Mouse (Mus musculus) heart, adult 2 months (tissue): ENCODE measurements around the gene Phldb3. TPM values are rescaled to one million over a fixed set of nuclear protein-coding genes. Genes with fewer than 3 reads are reported as not detected.

Experiments
- DNase-seq, 2 experiments: peaks; one replicate each; pipeline ENCODE4 v3.0.0; 2021
- H3K27ac ChIP-seq: fragments of 200-600 bp; 2 replicates; pipeline ENCODE4 v1.8.1; 2022
- H3K27me3 ChIP-seq: fragments of 200-500 bp; 2 replicates; pipeline ENCODE4 v1.6.1; 2012; ENCODE audit warnings: mild to moderate bottlenecking, low read length, inconsistent platforms, mixed read lengths; ENCODE audit not compliant: control insufficient read depth, insufficient read depth
- H3K36me3 ChIP-seq: fragments of 200-500 bp; 2 replicates; pipeline ENCODE4 v1.6.1; 2012; ENCODE audit warnings: low read length, inconsistent platforms; ENCODE audit not compliant: control insufficient read depth, insufficient read depth
- H3K4me1 ChIP-seq: fragments of 200-500 bp; 2 replicates; pipeline ENCODE4 v1.6.1; 2011; ENCODE audit warnings: low read length; ENCODE audit not compliant: control insufficient read depth, insufficient read depth
- H3K4me3 ChIP-seq: fragments of 200-600 bp; 2 replicates; pipeline ENCODE4 v1.8.1; 2022
- H3K79me2 ChIP-seq: fragments of 200-500 bp; replicated peaks from 2 replicates; pipeline ENCODE4 v1.6.1; 2012; ENCODE audit warnings: mild to moderate bottlenecking, inconsistent platforms, low read length, moderate library complexity, mixed read lengths; ENCODE audit not compliant: control insufficient read depth, insufficient read depth
- H3K9ac ChIP-seq: fragments of 200-500 bp; 2 replicates; pipeline ENCODE4 v1.6.1; 2012; ENCODE audit warnings: low read depth, mild to moderate bottlenecking, control low read depth, inconsistent platforms, low read length, mixed read lengths
- CTCF ChIP-seq: fragments of 200-600 bp; IDR thresholded peaks from 2 replicates; pipeline ENCODE4 v1.8.1; 2022; ENCODE audit warnings: antibody characterized with exemption, mild to moderate bottlenecking, moderate library complexity
- EP300 ChIP-seq: fragments of 200-500 bp; IDR thresholded peaks from 2 replicates; pipeline ENCODE4 v1.6.1; 2011; ENCODE audit warnings: low read depth, low read length, control low read depth; ENCODE audit not compliant: insufficient read depth
- POLR2A ChIP-seq: fragments of 200-500 bp; IDR thresholded peaks from 2 replicates; pipeline ENCODE4 v1.6.1; 2011; ENCODE audit warnings: mild to moderate bottlenecking, low read depth, low read length, control low read depth; ENCODE audit not compliant: insufficient read depth
- WGBS: fragments of 180-500 bp; shearing (Covaris S2); methylation state at CpG from one replicate; pipeline ENCODE4 v1.1.7; 2018; 5-methylcytosine and 5-hydroxymethylcytosine counted together
- intact Hi-C: fragments of 180-260 bp; cut with DNase I; formaldehyde crosslinking; loops from one replicate; pipeline ENCODE4 v1.15.1; 2025
- polyA plus RNA-seq: library from polyadenylated mRNA; depleted of rRNA; stranded (reverse); fragments of >200 nt; gene quantifications from 2 replicates; pipeline ENCODE4 v1.2.3, GENCODE M21; 2012
- total RNA-seq, 2 experiments: library from RNA; stranded (reverse); gene quantifications; 2 replicates each; pipeline ENCODE4 v1.2.3; 2021

Phldb3 gene
- total and polyA plus RNA-seq, 3 experiments, result 0.25 to 0.34 (median 0.27) TPM

- peaks cover 2% of the 10 kb centered on the region for H3K4me1 ChIP-seq
- H3K27ac ChIP-seq, result no peak overlapping the region
- DNase-seq, result peak; percentile 83 to 88
- WGBS, result 9% methylated on average over 33 of the region's 33 CpGs
- H3K79me2 ChIP-seq, result no peaks in the 10 kb centered on the region
- H3K9ac ChIP-seq, result peak overlapping the region; percentile 20
- no peaks in the 10 kb centered on the region for H3K27me3 ChIP-seq
- no peak for TF ChIP-seq POLR2A
- TF ChIP-seq CTCF, result no peak; the same call in 1 of the 2 replicates
- no peak for TF ChIP-seq EP300
- intact Hi-C loops, result no loop called here
- peak overlapping the region; percentile 31; the same call in 1 of the 2 replicates for H3K4me3 ChIP-seq
- no peaks in the 10 kb centered on the region for H3K36me3 ChIP-seq
Observed at GRCm38 (mm10) chr7:24628685-24629610, 18.4 kb downstream of the Phldb3 start.

DNA sequence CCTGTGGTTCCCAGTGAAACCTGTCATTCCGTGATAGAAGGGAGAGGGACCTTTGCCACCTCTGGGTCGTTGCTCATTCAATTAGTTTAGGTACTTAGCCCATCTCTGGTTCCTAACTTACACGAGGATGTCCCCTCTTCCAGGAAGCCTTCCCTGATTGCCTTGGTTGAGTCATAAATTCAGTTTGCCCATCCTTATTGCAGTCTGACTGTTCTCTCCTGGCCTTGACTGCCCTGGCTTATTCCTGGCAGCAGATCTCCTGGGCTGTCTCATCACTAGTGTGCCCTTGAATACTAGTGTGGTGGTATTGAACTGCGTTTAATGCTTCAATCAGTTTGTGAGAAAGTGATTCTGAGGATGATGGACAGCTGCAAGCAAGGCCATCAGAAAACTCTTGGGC lies 19.1 kb downstream of the Phldb3 start:
- Histone ChIP-seq H3K4me1 (peaks cover 2% of the 10 kb centered on the region), H3K36me3 (no peaks in the 10 kb centered on the region), H3K4me3 (no peak overlapping the region), H3K9ac (no peak overlapping the region), H3K79me2 (no peaks in the 10 kb centered on the region), H3K27ac (no peak overlapping the region), H3K27me3 (no peaks in the 10 kb centered on the region)
- TF ChIP-seq CTCF, result no peak
- no peak for TF ChIP-seq EP300
- TF ChIP-seq POLR2A, result no peak
- no peak for DNase-seq
- intact Hi-C loops, result loop anchor here (2.0 kb wide), 1 partner anchor 19 kb away; the partner anchor contains the start of gene Phldb3
- WGBS, result 83% methylated on average over 4 of the region's 4 CpGs

DNA sequence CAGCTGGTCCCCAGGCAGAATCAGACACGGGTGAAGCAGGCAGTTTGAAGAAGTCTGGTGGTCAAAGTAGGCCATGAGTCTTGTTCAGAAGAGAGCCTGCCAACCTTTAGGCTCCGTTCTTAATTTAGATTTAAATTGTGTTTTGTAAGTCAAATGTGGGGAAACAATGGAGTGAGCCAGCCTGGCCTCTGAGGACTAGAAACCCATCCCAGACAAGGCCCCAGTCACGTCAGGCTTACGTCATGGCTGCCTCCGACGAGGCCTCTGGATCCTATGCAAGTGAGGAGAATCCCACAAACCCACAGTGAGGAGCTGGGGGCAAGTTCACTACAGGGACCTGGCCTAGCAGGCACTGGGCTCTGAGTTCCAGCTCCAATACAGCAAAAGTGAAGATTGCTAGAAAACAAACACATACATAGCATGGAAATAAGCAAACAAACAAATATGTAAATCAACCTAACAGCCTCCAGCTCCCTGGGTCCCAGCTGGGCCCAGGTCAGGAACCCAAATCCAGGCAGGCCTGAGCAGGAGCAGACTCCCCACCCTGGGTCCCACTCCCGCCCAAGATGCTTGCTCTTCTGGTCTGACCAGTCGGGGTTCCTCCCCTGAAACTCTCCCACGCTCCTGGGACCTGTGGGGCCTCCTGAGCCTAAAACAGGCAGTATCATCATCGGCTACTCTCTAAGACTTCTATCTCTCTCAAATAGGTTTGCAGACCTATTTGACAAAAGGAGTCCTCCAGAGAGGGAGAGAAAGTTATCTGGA lies 19.7 kb downstream of the Phldb3 start:
- 88% methylated on average over 10 of the region's 10 CpGs for WGBS
- TF ChIP-seq CTCF (no peak), POLR2A (no peak), EP300 (no peak)
- no peaks in the 10 kb centered on the region for H3K79me2 ChIP-seq
- no peak for DNase-seq
- H3K4me3 ChIP-seq, result no peak overlapping the region
- peaks cover 2% of the 10 kb centered on the region for H3K4me1 ChIP-seq
- no peaks in the 10 kb centered on the region for H3K36me3 ChIP-seq
- no peak overlapping the region for H3K27ac ChIP-seq
- H3K27me3 ChIP-seq, result no peaks in the 10 kb centered on the region
- no peak overlapping the region for H3K9ac ChIP-seq
- intact Hi-C loops, result loop anchor here (2.0 kb wide), 1 partner anchor 19 kb away; the partner anchor contains the start of gene Phldb3

DNA sequence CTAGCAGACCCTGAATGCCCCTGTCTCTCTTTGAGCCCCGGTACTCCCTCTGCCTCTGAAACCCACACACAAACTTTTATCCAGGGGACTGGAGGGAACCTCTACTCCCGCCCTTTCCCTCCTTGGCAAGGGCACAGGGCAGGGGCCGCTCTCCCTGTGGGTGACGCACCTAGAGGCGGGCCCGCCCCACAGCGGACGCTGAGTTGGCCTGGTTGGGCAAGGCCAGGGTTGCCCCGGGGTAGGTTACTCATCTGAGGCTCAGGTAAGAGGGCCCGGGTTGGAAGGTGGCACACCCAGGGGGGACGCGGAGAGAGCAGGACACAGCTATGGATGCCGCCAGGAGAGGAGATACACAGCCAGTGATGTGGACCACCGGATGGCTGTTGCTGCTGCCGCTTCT lies 25.7 kb downstream of the Phldb3 start, which contains the start of gene Lypd3:
TSS of gene Lypd3 (plus strand) at position 287 of the 400 bp plus-strand sequence.
- Histone ChIP-seq H3K79me2 (no peaks in the 10 kb centered on the region), H3K4me3 (no peak within 1 kb of the TSS), H3K9ac (no peak within 1 kb of the TSS), H3K27me3 (peaks cover 17% of the 10 kb centered on the region), H3K4me1 (no peaks in the 10 kb centered on the region; the same call in 1 of the 2 replicates), H3K27ac (no peak within 1 kb of the TSS), H3K36me3 (no peaks in the 10 kb centered on the region)
- TF ChIP-seq EP300 (no peak), CTCF (no peak), POLR2A (no peak)
- no peak for DNase-seq
- WGBS, result 21% methylated on average over 15 of the region's 15 CpGs
- intact Hi-C loops, result no loop called here

GRCm38 (mm10) chr7:24637046-24637445 lies 26.5 kb downstream of the Phldb3 start:
- TF ChIP-seq POLR2A (no peak), EP300 (no peak), CTCF (no peak)
- Histone ChIP-seq H3K36me3 (no peaks in the 10 kb centered on the region), H3K79me2 (no peaks in the 10 kb centered on the region), H3K27me3 (peaks cover 17% of the 10 kb centered on the region), H3K4me1 (no peaks in the 10 kb centered on the region; the same call in 1 of the 2 replicates), H3K27ac (no peak overlapping the region), H3K4me3 (no peak overlapping the region), H3K9ac (no peak overlapping the region)
- WGBS, result 6% methylated on average over 18 of the region's 18 CpGs
- no peak for DNase-seq
- intact Hi-C loops, result no loop called here
